Mouse (Mus musculus): ENCODE results near the gene Nfe2l1. TPM values are rescaled to one million over a fixed set of nuclear protein-coding genes. Genes with fewer than 3 reads are reported as not detected.

Gene Nfe2l1
- polyA plus RNA-seq, 1 experiment from 2014 or later, result 64.8 TPM

DNA sequence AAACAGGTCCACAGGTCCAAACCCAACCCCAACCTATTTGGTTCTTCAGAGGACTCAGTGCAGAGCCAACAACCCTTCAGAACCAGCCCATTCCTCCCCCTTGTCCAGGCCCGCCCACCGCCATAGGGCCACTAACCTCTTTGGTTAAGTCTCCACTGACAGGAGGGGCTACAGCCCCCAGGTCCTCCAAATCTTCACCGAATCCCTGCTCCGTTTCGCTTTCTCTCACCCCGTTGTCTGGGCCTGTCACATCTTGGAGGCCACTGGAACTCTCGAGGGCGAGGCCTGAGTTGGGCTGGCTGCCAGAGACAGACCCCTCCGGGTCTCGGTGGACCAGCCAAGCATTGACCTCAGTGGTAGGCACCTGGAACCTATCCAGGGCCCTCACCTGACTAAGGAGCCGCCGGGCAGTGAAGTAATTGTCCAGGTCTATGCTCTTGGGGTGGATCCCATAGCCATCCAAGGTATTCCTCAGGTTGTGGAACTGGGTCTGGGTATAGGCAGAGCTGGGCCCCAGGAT, 2.6 kb downstream of the Nfe2l1 start:
- no peak overlapping the region for H3K27ac ChIP-seq (ENCODE audit: low read length)
- H3K27me3 ChIP-seq (replicated peaks; ENCODE audit: control insufficient read depth, insufficient read depth, low read length), result no peaks in the 10 kb centered on the region
- no peak overlapping the region for H3K4me2 ChIP-seq (ENCODE audit: low read length)
- no peak for ATAC-seq
- H3K4me1 ChIP-seq (replicated peaks; ENCODE audit: control insufficient read depth, insufficient read depth, low read length), result peaks cover 62% of the 10 kb centered on the region
- H3K36me3 ChIP-seq (ENCODE audit: control insufficient read depth, insufficient read depth), result no peaks in the 10 kb centered on the region
- no peaks in the 10 kb centered on the region for H3K9me3 ChIP-seq (ENCODE audit: control insufficient read depth, low read length)
- WGBS, result 83% methylated on average over 12 of the region's 12 CpGs
- H3K9ac ChIP-seq (replicated peaks; ENCODE audit: low read depth, low read length), result no peak overlapping the region
- H3K4me3 ChIP-seq (replicated peaks; ENCODE audit: low read length), result no peak overlapping the region

DNA sequence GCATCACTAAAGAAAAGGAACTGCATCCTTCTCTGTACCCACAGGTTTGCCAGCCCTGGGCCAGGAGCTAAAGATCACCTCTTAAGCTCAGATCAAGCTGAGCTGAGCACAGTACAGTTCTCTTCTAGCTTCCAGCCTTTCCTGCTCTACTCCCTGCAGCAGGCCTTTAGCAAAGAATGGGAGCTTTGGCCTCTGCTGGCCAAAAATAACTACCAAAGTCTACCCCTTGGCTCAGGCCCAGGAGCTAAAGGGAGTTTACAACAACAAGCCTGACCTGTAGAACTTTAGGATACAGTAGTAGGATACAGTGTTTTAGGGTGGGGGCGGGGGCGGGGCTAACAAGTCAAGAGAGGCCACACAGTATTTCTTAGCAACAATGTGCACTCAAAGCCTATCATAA, 3.3 kb downstream of the Nfe2l1 start:
- Histone ChIP-seq H3K36me3 (ENCODE audit: control insufficient read depth, insufficient read depth) (peaks cover under 1% of the 10 kb centered on the region; the same call in 1 of the 2 replicates), H3K27ac (ENCODE audit: low read length) (no peak overlapping the region), H3K9me3 (ENCODE audit: control insufficient read depth, low read length) (no peaks in the 10 kb centered on the region), H3K4me2 (ENCODE audit: low read length) (no peak overlapping the region), H3K4me3 (replicated peaks; ENCODE audit: low read length) (no peak overlapping the region), H3K9ac (replicated peaks; ENCODE audit: low read depth, low read length) (peak overlapping the region; percentile 5; the same call in 1 of the 2 replicates), H3K27me3 (replicated peaks; ENCODE audit: control insufficient read depth, insufficient read depth, low read length) (no peaks in the 10 kb centered on the region), H3K4me1 (replicated peaks; ENCODE audit: control insufficient read depth, insufficient read depth, low read length) (peaks cover 62% of the 10 kb centered on the region)
- 84% methylated on average over 2 of the region's 2 CpGs for WGBS
- no peak for ATAC-seq

DNA sequence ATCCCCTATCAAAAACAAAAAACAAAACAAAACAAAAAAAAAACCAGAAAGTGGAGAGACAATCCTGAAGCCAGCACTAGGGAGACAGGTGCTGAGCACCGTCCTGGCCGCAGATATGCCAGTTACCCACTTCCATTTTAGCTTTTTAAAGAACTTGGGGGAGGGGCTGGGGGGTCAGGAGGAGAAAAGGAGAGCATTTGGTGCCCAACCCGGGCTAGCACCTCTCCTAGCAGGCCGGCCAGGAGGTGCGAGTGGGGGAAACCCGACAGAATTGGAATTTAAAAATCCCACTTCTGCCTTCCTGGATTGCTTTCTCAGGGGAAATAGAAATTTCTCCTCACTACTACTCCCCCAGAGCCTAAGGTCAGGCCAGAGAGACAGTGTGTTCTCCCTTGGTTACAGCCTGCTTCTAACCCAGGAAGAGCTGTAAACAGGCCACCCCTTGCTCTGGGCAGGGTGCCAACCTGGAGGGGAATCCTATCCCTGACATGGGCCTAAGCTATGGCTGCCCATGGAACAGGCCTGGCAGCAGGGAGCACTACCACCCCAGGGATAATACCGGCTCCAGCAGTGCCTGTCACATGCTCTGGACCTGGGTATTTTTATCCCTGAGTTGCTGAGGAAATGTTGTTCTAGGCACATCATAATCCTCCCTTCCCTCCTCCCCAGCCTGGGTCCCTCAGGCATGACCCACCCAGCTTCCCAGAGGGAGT, 4.8 kb downstream of the Nfe2l1 start:
- Histone ChIP-seq H3K9ac (replicated peaks; ENCODE audit: low read depth, low read length) (peak overlapping the region; percentile 22; the same call in 1 of the 2 replicates), H3K36me3 (ENCODE audit: control insufficient read depth, insufficient read depth) (peaks cover 14% of the 10 kb centered on the region), H3K27ac (ENCODE audit: low read length) (peak overlapping the region; percentile 86), H3K27me3 (replicated peaks; ENCODE audit: control insufficient read depth, insufficient read depth, low read length) (no peaks in the 10 kb centered on the region), H3K9me3 (ENCODE audit: control insufficient read depth, low read length) (no peaks in the 10 kb centered on the region), H3K4me1 (replicated peaks; ENCODE audit: control insufficient read depth, insufficient read depth, low read length) (peaks cover 58% of the 10 kb centered on the region), H3K4me3 (replicated peaks; ENCODE audit: low read length) (no peak overlapping the region; the same call in 1 of the 2 replicates), H3K4me2 (ENCODE audit: low read length) (peak overlapping the region; percentile 87)
- ATAC-seq, result no peak
- WGBS, result 36% methylated on average over 7 of the region's 7 CpGs

DNA sequence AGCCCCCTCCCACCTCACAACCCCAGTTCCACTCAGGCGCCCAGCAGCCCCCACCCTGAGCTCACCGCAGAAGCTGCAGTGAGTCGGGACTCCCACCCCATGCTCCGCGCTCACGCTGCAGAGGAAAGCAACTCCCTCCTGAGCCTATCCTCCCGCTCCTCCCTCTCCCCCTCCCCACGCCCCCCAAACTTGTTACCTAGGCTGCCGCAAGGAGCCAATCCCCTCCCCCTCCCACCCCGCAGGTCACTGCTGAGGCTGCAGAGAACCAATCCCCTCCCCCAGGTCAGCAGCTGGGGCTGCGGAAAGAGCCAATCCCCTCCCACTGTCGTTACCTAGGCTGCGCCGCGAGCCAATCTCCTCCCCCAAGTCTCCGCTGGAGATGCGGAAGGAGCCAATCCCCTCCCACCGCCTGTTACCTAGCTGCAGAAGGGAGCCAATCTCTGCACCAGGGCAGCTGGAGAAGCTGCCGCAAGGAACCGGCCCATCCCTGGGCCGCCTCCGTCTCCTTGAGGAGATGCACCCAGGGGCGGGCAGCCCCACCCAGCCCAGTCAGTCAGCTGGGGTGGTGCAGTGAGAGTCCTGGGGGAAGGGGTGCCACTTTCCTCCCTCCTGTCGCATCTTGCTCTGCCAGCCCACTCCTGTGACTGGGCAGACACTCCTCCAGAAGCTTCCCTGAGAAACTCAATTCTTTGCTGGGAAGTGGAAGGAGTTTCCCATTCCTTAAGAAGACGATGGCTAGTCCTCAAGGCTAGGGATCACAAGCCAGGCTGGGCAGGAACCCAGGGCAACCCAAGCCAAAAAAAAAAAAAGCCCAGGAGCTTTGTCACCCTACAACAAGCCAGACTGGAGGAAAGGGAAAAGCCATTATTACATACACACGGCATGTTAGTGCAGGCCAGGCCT, 5.6 kb downstream of the Nfe2l1 start:
- Histone ChIP-seq H3K4me2 (ENCODE audit: low read length) (peak overlapping the region; percentile 87), H3K36me3 (ENCODE audit: control insufficient read depth, insufficient read depth) (peaks cover 21% of the 10 kb centered on the region), H3K9ac (replicated peaks; ENCODE audit: low read depth, low read length) (peak overlapping the region; percentile 62), H3K4me1 (replicated peaks; ENCODE audit: control insufficient read depth, insufficient read depth, low read length) (peaks cover 58% of the 10 kb centered on the region), H3K9me3 (ENCODE audit: control insufficient read depth, low read length) (no peaks in the 10 kb centered on the region), H3K4me3 (replicated peaks; ENCODE audit: low read length) (peak overlapping the region; percentile 49), H3K27me3 (replicated peaks; ENCODE audit: control insufficient read depth, insufficient read depth, low read length) (no peaks in the 10 kb centered on the region), H3K27ac (ENCODE audit: low read length) (peak overlapping the region; percentile 86)
- peak; percentile 92 for ATAC-seq
- under 1% methylated on average over 24 of the region's 26 CpGs for WGBS

DNA sequence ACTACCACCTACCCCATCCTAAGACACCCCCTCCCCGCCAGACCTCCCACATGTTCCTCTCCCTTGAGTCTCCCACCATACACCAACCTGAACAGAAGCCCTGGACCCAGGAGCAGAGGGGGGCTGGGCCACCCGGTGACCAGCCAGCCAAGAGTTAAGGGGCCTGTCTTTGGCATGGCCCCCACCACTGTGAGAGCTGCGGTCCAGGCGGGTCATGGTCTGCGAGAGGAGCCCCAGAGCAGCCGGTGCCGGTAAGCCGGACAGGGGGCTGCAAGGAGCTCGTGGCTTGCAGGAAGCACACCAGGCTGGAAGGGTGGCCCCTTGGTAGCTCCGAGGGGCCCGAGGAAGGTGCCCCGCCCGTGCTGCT, 6.3 kb downstream of the Nfe2l1 start:
- peaks cover 24% of the 10 kb centered on the region for H3K36me3 ChIP-seq (ENCODE audit: control insufficient read depth, insufficient read depth)

DNA sequence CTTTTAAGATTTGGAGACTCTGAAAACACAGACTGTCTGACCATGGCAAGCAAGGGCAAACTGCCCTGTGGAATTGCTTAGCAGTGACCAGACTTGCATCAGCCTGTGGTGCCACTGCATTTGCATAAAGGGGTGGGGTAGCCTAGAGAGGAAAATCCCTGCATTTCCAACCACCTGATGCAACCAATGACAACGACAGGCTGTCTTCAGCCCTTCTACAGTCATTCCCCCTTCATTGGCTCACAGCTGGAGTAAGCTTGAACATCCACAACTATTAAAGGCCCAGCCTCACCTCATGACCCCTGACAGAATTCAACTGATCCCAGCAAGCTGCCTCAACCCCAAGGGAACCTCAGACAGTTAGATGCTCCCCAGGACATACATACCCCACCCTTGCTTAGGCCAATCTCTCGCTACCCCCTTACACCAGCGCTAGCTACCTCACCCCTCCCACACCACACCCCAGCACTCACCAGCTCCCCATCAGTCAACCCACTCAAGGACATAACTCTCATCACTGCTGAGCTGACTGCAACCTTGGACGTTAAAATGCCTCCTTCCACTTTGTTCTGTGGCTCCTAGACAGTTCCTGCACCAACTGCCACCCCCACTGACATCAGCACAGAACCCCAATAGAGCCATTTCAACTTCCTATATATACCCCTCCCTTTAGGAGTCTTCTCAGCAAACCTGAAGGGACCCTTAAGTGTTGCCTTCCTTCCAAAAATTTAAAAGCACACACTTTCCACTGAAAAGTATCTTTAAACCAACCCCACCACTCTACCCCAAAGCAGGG, 6.9 kb downstream of the Nfe2l1 start:
- WGBS, result 36% methylated on average over 4 of the region's 4 CpGs
- no peaks in the 10 kb centered on the region for H3K27me3 ChIP-seq (replicated peaks; ENCODE audit: control insufficient read depth, insufficient read depth, low read length)
- H3K27ac ChIP-seq (ENCODE audit: low read length), result no peak overlapping the region
- H3K4me1 ChIP-seq (replicated peaks; ENCODE audit: control insufficient read depth, insufficient read depth, low read length), result peaks cover 49% of the 10 kb centered on the region
- H3K4me2 ChIP-seq (ENCODE audit: low read length), result peak overlapping the region; percentile 87
- H3K4me3 ChIP-seq (replicated peaks; ENCODE audit: low read length), result peak overlapping the region; percentile 49
- no peak for ATAC-seq
- no peaks in the 10 kb centered on the region for H3K9me3 ChIP-seq (ENCODE audit: control insufficient read depth, low read length)
- H3K36me3 ChIP-seq (ENCODE audit: control insufficient read depth, insufficient read depth), result peaks cover 24% of the 10 kb centered on the region
- H3K9ac ChIP-seq (replicated peaks; ENCODE audit: low read depth, low read length), result peak overlapping the region; percentile 62

More for the DNA sequence above, 6.3 kb downstream of the Nfe2l1 start:
- Histone ChIP-seq H3K4me3 (replicated peaks; ENCODE audit: low read length) (peak overlapping the region; percentile 49), H3K9me3 (ENCODE audit: control insufficient read depth, low read length) (no peaks in the 10 kb centered on the region), H3K4me2 (ENCODE audit: low read length) (peak overlapping the region; percentile 87), H3K4me1 (replicated peaks; ENCODE audit: control insufficient read depth, insufficient read depth, low read length) (peaks cover 53% of the 10 kb centered on the region), H3K27me3 (replicated peaks; ENCODE audit: control insufficient read depth, insufficient read depth, low read length) (no peaks in the 10 kb centered on the region), H3K9ac (replicated peaks; ENCODE audit: low read depth, low read length) (peak overlapping the region; percentile 62), H3K27ac (ENCODE audit: low read length) (peak overlapping the region; percentile 86)
- ATAC-seq, result no peak; the same call in none of the 2 replicates
- 6% methylated on average over 13 of the region's 13 CpGs for WGBS

DNA sequence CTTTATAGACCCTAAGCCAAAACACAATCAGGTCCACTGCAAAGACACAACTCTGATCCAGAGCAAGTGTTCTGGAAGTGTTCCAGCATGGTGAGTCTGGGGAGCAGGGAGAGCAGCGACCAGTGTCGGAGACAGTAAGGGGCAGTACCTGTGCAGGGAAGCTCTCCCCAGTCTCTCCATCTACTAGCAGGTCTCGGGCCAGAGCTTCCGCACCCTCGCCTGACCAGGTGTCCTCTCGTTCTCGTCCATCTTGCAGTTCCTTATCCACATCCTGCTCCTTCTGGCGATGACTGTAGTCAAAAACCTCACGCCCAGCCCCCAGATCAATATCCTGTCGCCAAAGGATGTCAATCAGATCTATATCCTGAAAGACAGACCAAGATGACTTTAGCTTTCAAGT, 7.8 kb downstream of the Nfe2l1 start:
- Histone ChIP-seq H3K4me2 (ENCODE audit: low read length) (no peak overlapping the region), H3K27ac (ENCODE audit: low read length) (no peak overlapping the region), H3K4me3 (replicated peaks; ENCODE audit: low read length) (no peak overlapping the region), H3K36me3 (ENCODE audit: control insufficient read depth, insufficient read depth) (peaks cover 26% of the 10 kb centered on the region), H3K9me3 (ENCODE audit: control insufficient read depth, low read length) (no peaks in the 10 kb centered on the region), H3K4me1 (replicated peaks; ENCODE audit: control insufficient read depth, insufficient read depth, low read length) (peaks cover 40% of the 10 kb centered on the region), H3K27me3 (replicated peaks; ENCODE audit: control insufficient read depth, insufficient read depth, low read length) (no peaks in the 10 kb centered on the region), H3K9ac (replicated peaks; ENCODE audit: low read depth, low read length) (no peak overlapping the region)
- WGBS, result 94% methylated on average over 10 of the region's 10 CpGs
- ATAC-seq, result no peak

DNA sequence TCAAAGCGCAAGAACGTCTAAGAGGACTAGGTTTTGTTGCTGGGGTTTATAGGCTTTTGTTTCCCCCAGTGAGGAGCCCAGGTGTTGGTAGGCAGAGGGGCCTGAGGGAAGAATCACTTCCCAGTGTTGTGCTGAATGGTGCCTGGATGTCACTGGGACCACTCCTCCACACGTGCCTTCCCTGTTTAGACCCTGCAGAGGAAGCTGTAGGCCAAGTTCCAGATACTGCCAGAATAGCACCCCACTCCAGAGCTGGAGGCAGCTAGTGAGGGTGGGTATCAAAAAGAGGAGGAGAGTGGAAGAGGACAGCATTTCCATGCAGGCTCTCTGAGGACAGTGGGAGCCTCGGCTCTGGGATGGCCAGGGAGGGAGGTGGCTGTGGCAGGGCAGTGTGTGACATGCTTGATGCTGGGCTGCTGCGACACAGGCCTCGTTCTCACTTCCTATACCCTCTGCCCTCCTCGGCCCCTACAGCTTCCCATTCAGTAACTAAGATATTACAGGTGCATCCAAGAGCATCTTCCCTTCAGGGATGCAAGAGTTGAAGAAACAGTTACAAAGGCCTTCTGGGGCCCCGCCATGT, 11.5 kb downstream of the Nfe2l1 start:
- no peaks in the 10 kb centered on the region for H3K27me3 ChIP-seq (replicated peaks; ENCODE audit: control insufficient read depth, insufficient read depth, low read length)
- no peak overlapping the region for H3K4me2 ChIP-seq (ENCODE audit: low read length)
- WGBS, result 79% methylated on average over 8 of the region's 8 CpGs
- peaks cover 36% of the 10 kb centered on the region for H3K36me3 ChIP-seq (ENCODE audit: control insufficient read depth, insufficient read depth)
- H3K9ac ChIP-seq (replicated peaks; ENCODE audit: low read depth, low read length), result no peak overlapping the region
- no peak overlapping the region for H3K4me3 ChIP-seq (replicated peaks; ENCODE audit: low read length)
- H3K9me3 ChIP-seq (ENCODE audit: control insufficient read depth, low read length), result no peaks in the 10 kb centered on the region
- H3K27ac ChIP-seq (ENCODE audit: low read length), result no peak overlapping the region
- H3K4me1 ChIP-seq (replicated peaks; ENCODE audit: control insufficient read depth, insufficient read depth, low read length), result peaks cover 3% of the 10 kb centered on the region
- no peak for ATAC-seq

Measured in forebrain, embryonic 16.5 days (tissue).